Mouse (Mus musculus) liver, embryonic 13.5 days (tissue): ENCODE results near the gene Dao. TPM values are rescaled to one million over a fixed set of nuclear protein-coding genes. Genes with fewer than 3 reads are reported as not detected.

Experiments used
- polyA plus RNA-seq: library from polyadenylated mRNA; unstranded; fragments of >200 nt; fragmentation: Nextera tagmentation; extraction: Ambion mirVana; gene quantifications from 2 replicates; pipeline ENCODE4 v1.2.1, GENCODE M21; 2015

Dao gene
- polyA plus RNA-seq, 1 experiment from 2014 or later: not detected

Other genes starting within 250 kb of the Dao start
- 21.2 and 24.2 TPM in 2 replicates for gene Sart3, start 231.2 kb upstream of the Dao start, polyA plus RNA-seq
- gene Iscu, start 231.0 kb upstream of the Dao start, polyA plus RNA-seq: 104 and 106 TPM in 2 replicates
- 3.8 TPM in 2 replicates for gene Tmem119, start 203.2 kb upstream of the Dao start, polyA plus RNA-seq
- 10.1 and 11.6 TPM in 2 replicates for gene Selplg, start 171.1 kb upstream of the Dao start, polyA plus RNA-seq
- gene Coro1c, start 94.9 kb upstream of the Dao start, polyA plus RNA-seq: 48.0 and 60.3 TPM in 2 replicates
- 5.4 and 6.0 TPM in 2 replicates for gene Ssh1, start 9.8 kb upstream of the Dao start, polyA plus RNA-seq
- gene Usp30, start 61.8 kb downstream of the Dao start, polyA plus RNA-seq: 2.7 and 3.5 TPM in 2 replicates
- gene Svop, start 87.9 kb downstream of the Dao start, polyA plus RNA-seq: 0.05 TPM in 1 of 2 replicates, not detected in the other
- gene Alkbh2, start 124.5 kb downstream of the Dao start, polyA plus RNA-seq: 4.5 and 5.1 TPM in 2 replicates
- 28.9 and 31.9 TPM in 2 replicates for gene Ung, start 126.7 kb downstream of the Dao start, polyA plus RNA-seq
- gene Acacb, start 142.8 kb downstream of the Dao start, polyA plus RNA-seq: 0.28 and 0.56 TPM in 2 replicates